Mouse (Mus musculus) kidney, embryonic 14.5 days (tissue): ENCODE data around the gene Tmem106a. TPM values are rescaled to one million over a fixed set of nuclear protein-coding genes. Genes with fewer than 3 reads are reported as not detected.
"Not testable (repeated sequence)": the region's sequence is repeated elsewhere in the genome, so short reads cannot be mapped to it uniquely, and the experiment has no call there.

Source experiments
- ATAC-seq: fragments of 200-750 bp; cut with Nextera tagmentation; 2 replicates; pipeline ENCODE4 v1.8.0; 2017; ENCODE audit warnings: moderate number of reproducible peaks, mild to moderate bottlenecking, moderate TSS enrichment, moderate library complexity; ENCODE audit not compliant: low FRiP score, low TSS enrichment
- H3K27ac ChIP-seq: fragments of 300-500 bp; sonication (generic); 2 replicates; pipeline ENCODE4 v1.5.1; 2014; ENCODE audit warnings: low read depth, mild to moderate bottlenecking, low read length, moderate library complexity, mixed read lengths
- H3K27me3 ChIP-seq: fragments of 300-500 bp; sonication (generic); 2 replicates; pipeline ENCODE4 v1.6.1; 2014; ENCODE audit warnings: mild to moderate bottlenecking, low read length; ENCODE audit not compliant: control insufficient read depth, insufficient read depth
- H3K36me3 ChIP-seq: fragments of 300-500 bp; sonication (generic); 2 replicates; pipeline ENCODE4 v1.6.1; 2014; ENCODE audit warnings: low read length, mixed read lengths; ENCODE audit not compliant: control insufficient read depth, insufficient read depth
- H3K4me1 ChIP-seq: fragments of 300-500 bp; sonication (generic); 2 replicates; pipeline ENCODE4 v1.6.1; 2014; ENCODE audit warnings: low read length, mixed read lengths; ENCODE audit not compliant: control insufficient read depth, insufficient read depth
- H3K4me2 ChIP-seq: fragments of 300-500 bp; sonication (generic); replicated peaks from 2 replicates; pipeline ENCODE4 v1.6.1; 2014; ENCODE audit warnings: low read depth, mild to moderate bottlenecking, low read length
- H3K4me3 ChIP-seq: fragments of 300-500 bp; sonication (generic); 2 replicates; pipeline ENCODE4 v1.5.1; 2014; ENCODE audit warnings: mild to moderate bottlenecking, low read length
- H3K9ac ChIP-seq: fragments of 300-500 bp; sonication (generic); 2 replicates; pipeline ENCODE4 v1.6.1; 2014; ENCODE audit warnings: low read depth, mild to moderate bottlenecking, low read length, moderate library complexity
- H3K9me3 ChIP-seq: fragments of 300-500 bp; sonication (generic); 2 replicates; pipeline ENCODE4 v1.6.1; 2016; ENCODE audit warnings: low read length; ENCODE audit not compliant: control insufficient read depth
- WGBS: fragments of 180-500 bp; shearing (Covaris S2); extraction: QIAGEN DNeasy Blood & Tissue Kit; methylation state at CpG from one replicate; pipeline ENCODE4 v1.1.7; 2014; 5-methylcytosine and 5-hydroxymethylcytosine counted together
- polyA plus RNA-seq: library from polyadenylated mRNA; unstranded; fragments of >200 nt; fragmentation: Nextera tagmentation; extraction: Ambion mirVana; gene quantifications from 2 replicates; pipeline ENCODE4 v1.2.1, GENCODE M21; 2014

Gene Tmem106a
- polyA plus RNA-seq, 1 experiment from 2014 or later = 3.8 TPM

DNA sequence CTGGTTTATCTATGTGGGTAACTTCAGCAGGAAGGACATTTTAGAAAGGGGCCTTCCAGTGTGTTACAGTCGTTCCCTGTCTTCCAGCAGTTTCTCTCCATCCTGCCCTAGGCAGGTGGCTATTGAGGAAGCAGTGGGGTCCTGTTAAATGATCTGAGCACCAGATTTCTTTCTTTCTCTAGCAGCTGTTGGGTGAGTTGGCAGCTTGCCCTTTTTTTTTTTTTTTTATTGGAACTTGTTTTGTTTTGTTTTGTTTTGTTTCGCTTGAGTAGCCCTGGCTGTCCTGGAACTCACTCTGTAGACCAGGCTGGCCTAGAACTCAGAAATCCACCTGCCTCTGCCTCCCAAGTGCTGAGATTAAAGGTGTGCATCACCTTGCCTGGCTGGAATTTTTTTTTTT is 25.1 kb upstream of the Tmem106a start:
- Histone ChIP-seq H3K4me1 (no peaks in the 10 kb centered on the region), H3K27ac (no peak overlapping the region), H3K27me3 (no peaks in the 10 kb centered on the region), H3K9ac (no peak overlapping the region), H3K4me3 (no peak overlapping the region), H3K4me2 (no peak overlapping the region), H3K9me3 (no peaks in the 10 kb centered on the region), H3K36me3 (peaks cover 53% of the 10 kb centered on the region)
- WGBS = 76% methylated on average over 2 of the region's 2 CpGs
- ATAC-seq = no peak

DNA sequence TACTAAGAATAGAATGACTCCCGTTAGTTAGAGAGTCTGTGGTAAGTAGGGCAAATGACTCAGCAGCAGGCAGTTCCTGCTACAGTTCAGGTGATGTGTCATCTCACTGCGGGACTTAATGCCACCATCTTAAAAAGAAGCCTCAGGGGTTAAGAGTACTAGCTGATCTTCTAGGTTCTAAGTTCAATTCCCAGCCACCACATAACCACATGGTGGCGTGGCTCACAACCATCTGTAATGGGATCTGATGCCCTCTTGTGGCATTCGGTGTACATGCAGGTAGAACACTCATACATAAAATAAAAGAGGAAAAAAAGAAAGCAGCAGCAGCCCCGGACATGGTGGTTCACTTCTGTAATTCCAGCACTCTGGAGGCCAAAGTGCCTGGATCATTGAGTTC is 19.7 kb upstream of the Tmem106a start:
- H3K27ac ChIP-seq = no peak overlapping the region
- no peak overlapping the region for H3K4me3 ChIP-seq
- H3K9ac ChIP-seq = no peak overlapping the region
- no peak for ATAC-seq
- no peaks in the 10 kb centered on the region for H3K9me3 ChIP-seq
- H3K36me3 ChIP-seq = peaks cover 70% of the 10 kb centered on the region
- 47% methylated on average over 5 of the region's 5 CpGs for WGBS
- H3K4me2 ChIP-seq = no peak overlapping the region
- no peaks in the 10 kb centered on the region for H3K27me3 ChIP-seq
- H3K4me1 ChIP-seq = no peaks in the 10 kb centered on the region

GRCm38 (mm10) chr11:101568421-101568820 is 13.6 kb upstream of the Tmem106a start:
- H3K27ac ChIP-seq = no peak overlapping the region
- no peaks in the 10 kb centered on the region for H3K27me3 ChIP-seq
- peaks cover 86% of the 10 kb centered on the region for H3K36me3 ChIP-seq
- no peak overlapping the region for H3K4me2 ChIP-seq
- 87% methylated on average over 3 of the region's 3 CpGs for WGBS
- no peak overlapping the region for H3K9ac ChIP-seq
- no peaks in the 10 kb centered on the region for H3K4me1 ChIP-seq
- ATAC-seq = no peak
- H3K4me3 ChIP-seq = no peak overlapping the region
- H3K9me3 ChIP-seq = no peaks in the 10 kb centered on the region

DNA sequence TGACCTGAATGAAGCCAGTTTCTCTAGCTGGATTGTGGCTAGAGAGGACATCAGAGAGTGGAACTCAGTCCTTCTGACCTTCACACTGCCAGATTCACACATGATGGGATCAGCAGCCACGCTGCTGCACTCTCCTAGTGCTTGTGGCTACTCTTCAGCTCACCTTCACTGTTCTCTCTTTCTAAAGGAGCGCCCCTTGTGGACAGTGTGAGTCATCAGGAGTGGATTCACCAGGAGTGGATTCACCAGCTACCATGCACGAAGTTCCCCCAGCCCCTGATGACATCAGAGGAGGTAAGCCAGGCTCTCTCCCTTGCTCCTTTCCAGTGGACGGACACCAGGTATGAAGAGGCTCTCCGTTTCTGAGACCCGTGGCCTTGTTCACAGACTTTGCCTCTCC is 5.9 kb upstream of the Tmem106a start:
- no peak overlapping the region for H3K4me2 ChIP-seq
- H3K27ac ChIP-seq = no peak overlapping the region
- no peak overlapping the region for H3K4me3 ChIP-seq
- no peaks in the 10 kb centered on the region for H3K27me3 ChIP-seq
- no peaks in the 10 kb centered on the region for H3K9me3 ChIP-seq
- H3K9ac ChIP-seq = no peak overlapping the region
- WGBS = 75% methylated on average over 6 of the region's 6 CpGs
- H3K36me3 ChIP-seq = peaks cover 93% of the 10 kb centered on the region
- ATAC-seq = no peak
- H3K4me1 ChIP-seq = no peaks in the 10 kb centered on the region

- Histone ChIP-seq H3K9me3 (no peaks in the 10 kb centered on the region), H3K4me1 (no peaks in the 10 kb centered on the region), H3K27ac (no peak overlapping the region), H3K4me2 (no peak overlapping the region), H3K36me3 (peaks cover 42% of the 10 kb centered on the region), H3K4me3 (no peak overlapping the region), H3K9ac (no peak overlapping the region), H3K27me3 (no peaks in the 10 kb centered on the region)
- 78% methylated on average over 6 of the region's 6 CpGs for WGBS
- ATAC-seq = no peak
These were observed 819 bp upstream of the Tmem106a start for GRCm38 (mm10) chr11:101581081-101581764.

GRCm38 (mm10) chr11:101583205-101583604 is 1.2 kb downstream of the Tmem106a start:
- no peak for ATAC-seq
- no peak overlapping the region for H3K27ac ChIP-seq
- H3K27me3 ChIP-seq = no peaks in the 10 kb centered on the region
- H3K4me1 ChIP-seq = no peaks in the 10 kb centered on the region
- H3K9ac ChIP-seq = no peak overlapping the region
- 88% methylated on average over 2 of the region's 2 CpGs for WGBS
- H3K36me3 ChIP-seq = peaks cover 22% of the 10 kb centered on the region
- H3K4me2 ChIP-seq = no peak overlapping the region
- no peaks in the 10 kb centered on the region for H3K9me3 ChIP-seq
- no peak overlapping the region for H3K4me3 ChIP-seq

GRCm38 (mm10) chr11:101585031-101585430 is 3.0 kb downstream of the Tmem106a start:
- not testable (repeated sequence) for H3K9ac ChIP-seq, H3K4me3 ChIP-seq, H3K36me3 ChIP-seq, H3K27me3 ChIP-seq, H3K9me3 ChIP-seq, H3K27ac ChIP-seq, H3K4me2 ChIP-seq, H3K4me1 ChIP-seq, ATAC-seq
- 100% methylated on average over 1 of the region's 1 CpGs for WGBS

DNA sequence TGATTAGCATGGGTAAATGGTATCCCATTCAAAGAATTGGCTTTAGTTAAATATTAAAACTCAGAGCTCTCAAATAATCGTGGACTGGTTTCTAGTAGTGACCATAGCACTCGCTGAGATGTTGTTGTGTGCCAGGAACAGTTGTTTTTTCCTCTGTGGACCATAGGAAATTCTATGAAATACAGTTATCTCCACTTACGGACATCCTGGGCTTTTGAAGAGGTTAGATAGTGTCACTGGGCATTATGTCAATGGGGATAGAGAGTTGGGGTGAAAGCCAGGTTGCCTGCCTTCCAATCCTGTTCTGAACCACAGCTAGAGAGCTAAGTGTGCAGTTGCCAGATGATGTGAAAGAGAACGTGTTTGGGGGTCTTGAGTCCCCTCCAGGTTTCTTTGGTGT is 3.8 kb downstream of the Tmem106a start:
- Histone ChIP-seq H3K4me1 (no peaks in the 10 kb centered on the region), H3K27me3 (no peaks in the 10 kb centered on the region), H3K4me3 (no peak overlapping the region), H3K9ac (no peak overlapping the region), H3K4me2 (no peak overlapping the region), H3K27ac (no peak overlapping the region), H3K9me3 (no peaks in the 10 kb centered on the region), H3K36me3 (peaks cover 1% of the 10 kb centered on the region; the same call in 1 of the 2 replicates)
- no peak for ATAC-seq
- 84% methylated on average over 4 of the region's 4 CpGs for WGBS

DNA sequence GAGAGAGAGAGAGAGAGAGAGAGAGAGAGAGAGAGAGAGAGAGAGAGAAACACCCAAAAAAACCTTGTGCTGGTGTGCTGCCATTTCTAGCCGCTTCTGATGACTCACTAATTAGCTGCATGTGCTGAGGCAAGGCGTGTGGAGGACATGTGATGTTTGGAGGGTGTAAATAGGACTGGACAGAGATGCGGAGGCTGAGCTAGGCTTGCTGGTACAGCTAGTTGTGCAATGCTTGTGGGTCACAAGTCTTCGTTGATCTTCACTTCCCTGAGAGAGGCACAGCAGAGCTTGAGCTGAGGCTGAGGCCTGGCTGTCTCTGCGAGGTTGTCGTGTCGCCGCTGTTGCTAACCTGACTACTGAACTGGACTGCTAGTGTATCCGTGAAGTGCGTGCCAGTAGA is 5.6 kb downstream of the Tmem106a start:
- no peak overlapping the region for H3K27ac ChIP-seq
- H3K36me3 ChIP-seq = no peaks in the 10 kb centered on the region; the same call in 1 of the 2 replicates
- ATAC-seq = no peak
- H3K4me2 ChIP-seq = no peak overlapping the region
- H3K4me1 ChIP-seq = no peaks in the 10 kb centered on the region
- no peak overlapping the region for H3K4me3 ChIP-seq
- 90% methylated on average over 10 of the region's 10 CpGs for WGBS
- no peaks in the 10 kb centered on the region for H3K9me3 ChIP-seq
- no peaks in the 10 kb centered on the region for H3K27me3 ChIP-seq
- no peak overlapping the region for H3K9ac ChIP-seq
